Mouse (Mus musculus): ENCODE data around the gene Gtf2ird1.
"Not testable (repeated sequence)": the region's sequence is repeated elsewhere in the genome, so short reads cannot be mapped to it uniquely, and the experiment has no call there.

The Gtf2ird1 gene

DNA sequence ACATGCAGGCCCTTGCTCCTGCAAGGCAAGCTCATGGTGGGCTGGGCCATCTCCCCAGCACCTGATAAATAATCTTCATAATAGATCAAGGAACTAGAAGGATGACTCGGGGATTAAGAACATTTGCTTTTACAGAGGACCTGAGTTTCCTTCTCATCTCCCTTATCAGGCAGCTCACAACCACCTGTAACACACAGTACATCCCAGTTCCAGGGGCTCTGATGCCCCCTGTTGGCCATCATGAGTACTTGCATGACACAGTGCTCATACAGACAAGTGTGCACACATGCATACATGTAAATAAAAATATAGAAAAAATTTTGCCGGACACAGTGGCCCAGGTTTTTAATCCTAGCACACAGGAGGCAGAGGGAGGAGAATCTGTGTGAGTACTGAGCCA lies 17.4 kb upstream of the Gtf2ird1 start:
- DNase-seq: no peak

DNA sequence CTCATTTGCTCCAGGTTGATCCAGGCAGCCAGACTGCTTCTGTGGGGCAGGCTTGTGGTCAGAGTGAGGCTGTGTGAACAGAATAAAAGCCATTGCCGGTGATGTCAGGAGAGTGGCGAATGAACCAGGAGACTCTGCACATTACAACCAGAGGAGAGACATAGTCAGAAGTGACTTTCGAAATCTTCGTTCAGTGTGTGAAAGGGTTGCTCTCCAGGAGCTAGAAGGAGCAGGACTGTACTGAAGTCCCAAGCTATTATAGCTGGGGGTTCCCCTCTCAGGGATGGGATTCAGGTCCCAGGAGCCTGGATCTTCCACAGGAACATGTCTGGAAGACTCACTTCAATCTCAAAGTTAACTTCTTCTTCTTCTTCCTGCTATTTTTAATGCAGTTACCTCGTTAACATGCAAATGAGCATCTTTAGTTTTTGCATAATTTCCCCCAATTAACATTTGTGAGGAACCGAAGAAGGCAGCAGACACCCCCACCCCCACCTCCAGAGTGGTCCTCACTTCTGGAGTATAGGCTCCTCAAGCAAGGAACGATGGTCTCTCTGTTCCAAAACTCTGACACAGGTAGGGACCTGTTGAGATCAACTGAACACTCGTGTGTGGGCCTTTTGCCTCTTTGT lies 14.1 kb upstream of the Gtf2ird1 start:
- no peak for DNase-seq

DNA sequence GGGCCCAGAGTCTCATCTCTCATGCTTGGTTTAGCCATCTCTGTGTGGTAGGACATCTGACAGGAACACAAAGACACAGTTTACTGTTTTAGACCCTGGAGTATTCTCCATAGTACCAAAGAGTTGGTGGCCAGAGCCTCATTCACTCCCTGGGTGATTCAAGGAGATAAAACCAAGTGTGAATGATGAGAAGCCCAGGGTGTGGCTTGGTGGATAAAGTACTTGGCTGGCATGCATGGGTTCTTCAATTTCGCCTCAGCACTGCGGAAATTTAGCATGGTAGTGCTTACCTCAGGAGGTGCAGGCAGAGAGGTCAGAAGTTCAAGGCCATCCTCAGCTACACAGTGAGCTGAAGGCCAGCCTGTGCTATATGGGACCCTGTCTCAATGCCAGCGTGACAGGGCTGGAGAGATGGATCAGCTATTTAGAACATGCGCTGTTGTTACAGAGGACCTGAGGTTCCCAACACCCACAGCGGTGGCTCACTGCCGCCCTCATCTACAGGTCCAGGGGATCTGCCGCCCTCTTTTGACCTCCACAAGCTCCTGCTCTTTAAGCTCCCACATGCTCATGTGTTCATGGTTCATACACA lies 13.1 kb upstream of the Gtf2ird1 start:
- no peak for DNase-seq

DNA sequence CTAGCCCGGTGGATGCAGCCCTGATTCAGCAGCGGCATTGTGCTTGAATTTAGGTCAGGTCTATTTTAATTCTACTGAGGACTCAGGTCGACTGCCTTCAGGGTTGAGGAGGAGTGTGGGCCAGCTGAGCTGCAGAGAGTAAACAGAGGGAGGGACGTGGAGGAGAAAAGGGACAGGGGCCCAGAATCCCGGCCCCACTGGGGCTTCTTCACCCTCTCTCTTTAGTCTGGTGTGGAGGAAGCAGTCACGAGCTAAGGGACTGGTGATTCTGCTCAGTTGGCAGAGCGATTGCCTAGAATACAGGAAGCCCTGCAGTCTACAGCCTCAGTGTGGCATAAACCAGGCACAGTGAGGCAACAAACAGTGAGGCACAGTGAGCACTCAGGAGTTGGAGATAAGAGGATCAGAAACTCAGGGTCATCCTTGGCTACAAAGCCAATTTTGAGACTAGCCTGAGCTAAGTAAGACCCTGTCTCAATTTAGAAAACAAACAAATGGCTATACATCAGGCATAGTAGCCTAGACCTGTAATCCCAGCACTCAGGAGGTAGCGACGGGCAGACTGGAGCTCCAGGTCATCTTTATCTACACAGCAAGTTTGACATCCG lies 11.7 kb upstream of the Gtf2ird1 start:
- no peak for DNase-seq

DNA sequence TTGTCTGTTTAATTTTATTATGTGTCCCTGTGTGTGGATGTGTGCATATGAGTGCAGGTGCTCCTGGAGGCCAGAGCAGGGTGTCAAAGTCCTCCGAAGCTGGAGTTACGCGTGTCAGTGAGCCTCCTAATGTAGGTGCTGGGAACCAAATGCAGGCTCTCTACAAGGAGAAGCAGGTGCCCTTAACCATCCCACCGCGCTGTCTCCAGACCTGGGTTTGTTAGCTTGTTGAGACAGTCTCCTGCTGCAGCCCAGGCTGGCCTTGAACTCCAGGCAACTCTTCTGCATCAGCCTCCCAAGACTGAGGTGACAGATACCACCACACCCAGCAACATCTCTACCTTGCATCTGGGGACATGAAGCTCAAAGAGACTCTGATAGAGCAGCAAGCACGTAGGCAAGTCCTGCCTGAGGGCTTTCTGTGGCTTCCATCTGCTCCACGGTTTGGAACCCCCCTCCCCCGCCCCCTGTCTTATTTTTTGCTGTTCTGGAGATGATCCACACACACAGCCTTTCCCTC lies 10.6 kb upstream of the Gtf2ird1 start:
- DNase-seq: no peak

DNA sequence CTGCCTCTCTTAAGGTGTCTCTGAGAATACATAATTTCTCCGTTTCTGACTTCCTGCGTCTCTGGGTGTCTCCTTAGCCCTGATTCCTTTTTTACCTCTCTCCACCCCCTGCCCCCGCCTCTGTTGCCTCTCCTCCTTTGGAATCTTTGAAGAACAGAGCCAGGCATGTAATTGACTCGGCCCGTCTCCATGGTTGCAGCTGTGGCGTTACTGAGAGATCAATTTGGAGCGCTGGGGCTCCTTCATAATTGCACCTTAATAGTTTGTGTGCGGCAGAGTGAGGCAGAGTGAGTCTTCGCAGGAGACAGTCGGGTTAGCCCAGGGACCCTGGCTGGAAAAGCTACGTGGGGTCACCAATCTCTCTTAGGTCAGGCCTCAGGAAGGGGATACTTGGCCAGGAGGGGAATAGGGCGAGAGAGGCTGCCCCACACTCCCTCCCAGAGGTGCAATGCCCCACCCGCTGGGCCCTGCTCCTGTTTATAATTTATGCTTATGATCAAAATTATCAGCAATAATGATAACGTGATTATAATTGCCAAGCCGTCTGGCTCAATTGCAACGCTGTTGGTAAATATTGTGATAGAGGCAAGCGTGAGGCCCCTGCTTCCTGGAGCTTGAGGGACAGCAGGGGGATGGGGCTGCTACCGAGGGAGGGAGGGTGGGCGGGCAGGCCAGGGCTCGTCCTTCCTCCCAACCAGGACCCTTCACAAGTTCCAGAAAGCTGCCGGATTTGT lies 9.9 kb upstream of the Gtf2ird1 start:
- no peak for DNase-seq

DNA sequence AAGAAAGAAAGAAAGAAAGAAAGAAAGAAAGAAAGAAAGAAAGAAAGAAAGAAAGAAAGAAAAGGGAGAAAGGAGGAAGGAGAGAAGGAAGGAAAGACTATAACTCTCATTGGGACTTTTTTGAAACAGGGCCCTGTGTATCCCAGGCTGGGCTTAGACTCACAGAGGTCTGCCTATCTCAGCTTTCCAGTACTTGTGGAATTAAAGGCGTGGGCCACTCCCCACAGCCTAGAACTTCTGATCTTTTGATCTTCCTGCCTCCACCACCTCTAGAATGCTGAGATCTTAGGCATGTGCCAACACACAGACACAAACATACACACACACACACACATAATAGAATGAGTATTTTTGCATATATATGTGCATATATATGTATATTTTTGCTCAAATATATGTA lies 8.7 kb upstream of the Gtf2ird1 start:
- DNase-seq: no peak

DNA sequence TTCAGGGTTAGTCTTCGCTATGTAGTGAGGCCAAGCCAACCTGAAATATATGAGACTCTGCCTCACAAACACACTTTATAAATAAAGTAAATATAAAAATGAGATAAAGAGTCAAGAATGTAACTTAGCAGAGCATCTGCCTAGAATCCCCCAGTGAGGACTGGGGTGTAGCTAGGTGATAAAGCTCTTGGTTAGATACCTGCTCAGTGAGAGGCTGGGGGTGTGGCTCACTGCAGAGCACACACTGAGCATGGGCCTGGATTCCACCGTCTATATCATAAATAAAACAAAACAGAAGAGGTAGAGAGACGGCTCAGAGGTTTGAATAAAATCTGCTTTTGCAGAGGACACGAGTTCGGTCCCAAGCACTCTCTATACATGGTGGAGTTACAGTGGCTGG lies 7.7 kb upstream of the Gtf2ird1 start:
- DNase-seq: no peak

DNA sequence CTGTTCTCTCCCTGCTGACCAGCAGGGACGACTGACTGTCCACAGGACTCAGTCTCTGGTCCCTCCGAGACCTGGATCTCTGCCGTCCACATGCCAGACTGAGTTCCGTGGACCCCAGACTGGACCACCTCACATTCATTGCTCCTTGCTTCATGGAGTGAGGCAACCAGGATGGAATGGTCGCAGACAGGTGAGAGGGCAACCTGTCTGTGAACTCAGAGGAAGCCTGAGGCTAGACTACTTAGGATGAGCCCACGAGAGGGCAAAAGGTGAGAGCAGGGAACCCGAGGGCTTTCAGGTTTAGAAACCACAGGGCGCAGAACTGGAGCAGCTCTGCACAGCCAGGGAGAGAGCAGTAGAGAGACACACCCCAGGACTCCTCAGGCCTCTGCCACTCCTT lies 6.2 kb upstream of the Gtf2ird1 start:
- DNase-seq: no peak

DNA sequence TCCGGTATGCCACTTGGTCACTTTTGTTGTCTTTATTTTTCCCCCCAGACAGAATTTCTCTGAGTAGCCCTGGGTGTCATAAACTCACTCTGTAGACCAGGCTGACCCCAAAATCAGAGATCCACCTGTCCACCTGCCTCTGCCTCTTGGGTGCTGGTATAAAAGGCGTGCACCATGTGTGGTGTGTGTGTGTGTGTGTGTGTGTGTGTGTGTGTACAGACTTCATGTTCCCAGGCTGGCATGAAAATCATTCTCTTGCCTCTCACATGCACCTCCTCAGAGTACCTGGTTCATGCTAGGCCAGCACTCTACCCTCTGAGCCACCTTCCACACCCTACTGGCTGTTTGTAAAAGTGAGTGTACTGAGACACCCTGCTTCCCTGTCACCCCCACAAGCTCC lies 5.8 kb upstream of the Gtf2ird1 start:
- DNase-seq: no peak

DNA sequence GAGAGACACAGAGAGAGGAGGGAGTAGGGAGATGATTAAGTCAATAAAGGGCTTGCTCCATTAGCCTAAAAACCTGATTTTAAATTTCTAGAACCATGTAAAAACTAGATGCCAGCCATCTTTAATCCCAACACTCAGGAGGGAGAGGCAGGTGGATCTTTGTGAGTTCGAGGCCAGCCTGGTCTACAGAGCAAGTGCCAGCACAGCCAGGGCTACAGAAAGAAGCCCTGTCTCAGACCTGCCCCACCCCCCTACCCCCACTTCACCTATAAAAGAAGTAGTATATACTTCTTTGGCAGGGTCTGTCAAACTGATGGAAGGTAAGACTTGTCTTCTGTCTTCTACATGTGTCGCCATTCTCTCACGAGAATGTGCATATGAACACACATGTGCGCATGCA lies 4.0 kb upstream of the Gtf2ird1 start:
- no peak for DNase-seq

DNA sequence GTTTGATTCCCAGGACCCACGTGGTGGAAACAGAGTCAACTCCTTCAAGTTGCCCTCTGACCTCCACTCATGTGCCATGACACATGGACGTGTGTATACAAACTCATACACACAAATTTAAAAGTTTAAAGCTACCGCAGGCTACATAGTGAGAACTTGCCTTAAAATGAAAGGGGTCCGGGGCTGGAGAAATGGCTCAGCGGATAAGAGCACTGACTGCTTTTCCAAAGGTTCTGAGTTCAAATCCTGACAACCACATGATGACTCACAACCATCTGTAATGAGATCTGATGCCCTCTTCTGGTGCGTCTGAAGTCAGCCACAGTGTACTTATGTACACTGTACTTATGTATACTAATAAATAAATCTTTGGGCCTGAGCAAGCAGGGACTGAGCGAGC lies 2.6 kb upstream of the Gtf2ird1 start:
- DNase-seq: no peak

DNA sequence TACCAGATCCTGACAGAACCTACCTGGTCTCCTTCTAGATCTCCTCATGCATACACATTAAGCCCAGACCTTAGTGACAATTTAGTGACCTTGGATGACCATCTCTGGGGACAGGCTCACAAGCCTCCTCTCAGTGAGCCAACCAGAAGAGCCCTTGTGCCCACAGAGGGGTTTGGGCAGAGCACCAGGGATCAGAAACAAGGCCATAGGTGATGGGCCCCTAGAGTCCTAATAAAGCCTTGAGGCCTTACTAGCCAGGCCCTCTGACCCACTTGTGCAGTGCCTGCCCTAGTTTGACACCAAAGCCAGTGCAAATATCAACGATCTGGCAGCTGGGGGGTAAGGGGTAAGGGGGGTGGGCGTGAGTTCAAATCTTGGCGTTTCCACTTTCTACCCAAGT lies 1.9 kb upstream of the Gtf2ird1 start:
- DNase-seq: no peak

DNA sequence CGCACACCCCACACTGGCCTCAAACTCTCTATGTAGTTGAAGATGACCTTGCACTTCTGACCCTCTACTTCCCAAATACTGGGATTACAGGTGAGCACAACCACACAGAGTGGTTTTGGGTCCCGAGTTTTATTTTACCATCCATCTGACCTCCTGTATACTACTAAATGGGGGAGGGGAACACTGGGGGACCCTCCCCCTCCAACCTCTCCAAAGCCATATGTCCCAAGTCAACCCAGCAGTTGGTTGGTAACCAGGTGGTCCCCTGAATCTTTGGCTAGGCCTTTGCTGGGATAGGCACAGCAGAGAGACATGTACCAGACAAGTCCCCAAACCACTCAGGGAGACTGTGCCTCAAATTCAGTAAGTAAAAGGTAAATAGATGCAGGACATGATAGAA lies 855 bp upstream of the Gtf2ird1 start:
- DNase-seq: no peak

DNA sequence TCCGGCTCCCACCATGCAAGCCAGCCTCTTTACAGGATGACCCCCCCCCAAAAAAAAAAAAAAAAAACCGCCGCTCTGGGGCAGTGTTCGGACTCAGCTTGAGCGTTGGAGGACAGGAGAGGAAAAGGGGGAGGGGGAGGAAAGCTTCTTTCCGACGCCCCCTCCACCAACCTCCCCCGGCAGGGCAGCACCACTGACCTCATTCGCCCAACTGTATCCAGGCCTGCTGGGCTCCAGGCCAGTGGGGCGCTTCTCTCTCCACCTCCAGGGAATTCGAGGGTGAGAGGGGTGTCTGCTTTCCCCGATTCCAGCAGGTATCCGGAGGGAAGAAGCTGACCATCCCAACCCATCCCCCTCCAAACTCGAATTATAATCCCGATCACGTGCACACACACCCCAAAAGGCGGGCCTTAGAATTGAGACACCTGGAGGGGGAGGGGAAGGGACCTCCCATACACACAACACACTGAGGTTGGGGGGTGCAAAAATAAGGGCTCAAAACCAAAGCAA lies 547 bp downstream of the Gtf2ird1 start:
- DNase-seq: peak; percentile 45

DNA sequence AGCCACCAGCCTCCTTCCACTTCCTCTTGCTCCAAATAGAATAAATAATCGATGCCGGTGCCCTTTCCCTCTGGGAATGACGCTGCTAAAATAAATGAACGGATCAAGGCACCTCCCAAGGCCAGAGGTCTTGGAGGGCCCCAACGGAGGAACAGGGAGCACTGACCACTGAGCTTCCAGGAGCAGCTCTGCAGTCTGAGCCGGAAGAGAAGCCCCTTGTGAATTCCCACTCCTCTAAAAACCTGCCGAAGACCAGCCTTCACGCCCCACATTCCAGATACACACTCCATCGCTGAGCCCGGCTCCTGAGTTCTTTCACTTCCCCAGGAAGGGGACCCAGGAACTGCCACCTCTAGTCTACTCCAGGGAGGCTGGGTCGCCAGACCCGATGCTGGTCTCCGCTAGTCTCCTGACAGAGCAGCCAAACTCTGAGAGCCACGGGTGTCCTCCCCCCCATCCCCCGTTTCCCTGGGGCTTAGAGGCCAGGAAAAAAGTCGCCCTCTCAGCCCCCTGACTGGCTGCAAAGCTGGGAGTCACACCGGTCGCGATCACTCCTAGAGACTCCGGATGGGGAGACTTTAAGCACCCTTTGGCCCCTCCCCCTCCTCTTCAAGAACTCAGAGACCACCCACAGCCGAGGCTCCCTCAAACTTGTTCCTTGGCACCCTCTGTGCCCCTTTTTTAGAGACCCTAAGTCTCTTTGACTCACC lies 1.2 kb downstream of the Gtf2ird1 start:
- DNase-seq: peak; percentile 25

DNA sequence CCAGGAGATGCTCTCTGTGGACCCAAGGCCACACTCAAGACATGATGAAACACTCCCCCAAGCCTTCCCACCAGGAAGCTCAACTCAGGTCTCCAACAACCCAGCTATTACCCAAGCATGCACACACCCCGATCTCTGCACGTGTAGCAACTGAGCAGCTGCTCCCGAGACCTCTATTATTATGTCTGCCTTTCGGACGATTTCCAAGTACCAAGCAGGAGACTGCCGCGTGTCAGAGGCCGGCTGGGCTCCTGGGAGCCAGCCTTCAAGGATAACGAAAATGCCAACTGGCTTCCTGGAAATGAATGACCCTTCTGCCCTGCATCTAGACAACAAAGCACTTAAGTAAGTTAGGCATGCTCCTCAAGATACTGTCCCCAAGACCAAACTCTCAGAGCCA lies 2.1 kb downstream of the Gtf2ird1 start:
- no peak for DNase-seq

DNA sequence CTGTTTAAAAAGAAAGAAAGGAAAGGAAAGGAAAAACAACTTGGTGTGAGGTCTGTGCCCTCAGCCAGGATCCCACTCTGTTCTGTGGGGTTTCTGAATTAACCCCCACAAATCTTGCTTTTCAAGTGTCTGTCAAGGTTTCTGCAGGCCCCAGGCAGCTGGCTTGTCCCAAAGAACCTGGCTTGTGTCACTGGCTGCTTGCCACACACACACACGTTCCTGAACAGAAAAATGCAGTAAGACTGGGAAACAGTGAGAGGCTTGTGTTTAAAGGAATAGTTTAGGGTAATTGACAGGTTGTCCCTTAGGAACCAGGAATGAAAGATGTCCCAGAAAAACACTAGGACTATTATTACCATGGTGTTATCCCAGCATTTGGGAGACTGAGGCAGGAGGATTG lies 2.9 kb downstream of the Gtf2ird1 start:
- no peak for DNase-seq

DNA sequence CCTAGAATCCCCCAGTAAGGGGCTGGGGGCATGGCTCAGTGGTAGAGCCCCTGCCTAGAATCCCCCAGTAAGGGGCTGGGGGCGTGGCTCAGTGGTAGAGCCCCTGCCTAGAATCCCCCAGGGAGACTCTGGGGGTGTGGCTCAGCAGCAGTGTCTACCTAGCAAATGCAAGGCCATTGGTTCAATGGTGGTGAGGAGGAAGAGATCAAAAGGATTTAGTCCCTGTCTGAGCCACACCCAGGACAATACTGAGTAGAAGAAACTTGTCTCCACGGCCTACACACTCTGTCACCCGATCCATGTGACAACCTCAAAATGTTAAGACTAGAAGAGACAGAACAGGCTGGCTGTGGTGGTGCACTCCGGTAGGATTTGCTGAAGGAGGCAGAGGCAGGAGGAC lies 9.8 kb downstream of the Gtf2ird1 start:
- DNase-seq: not testable (repeated sequence)

DNA sequence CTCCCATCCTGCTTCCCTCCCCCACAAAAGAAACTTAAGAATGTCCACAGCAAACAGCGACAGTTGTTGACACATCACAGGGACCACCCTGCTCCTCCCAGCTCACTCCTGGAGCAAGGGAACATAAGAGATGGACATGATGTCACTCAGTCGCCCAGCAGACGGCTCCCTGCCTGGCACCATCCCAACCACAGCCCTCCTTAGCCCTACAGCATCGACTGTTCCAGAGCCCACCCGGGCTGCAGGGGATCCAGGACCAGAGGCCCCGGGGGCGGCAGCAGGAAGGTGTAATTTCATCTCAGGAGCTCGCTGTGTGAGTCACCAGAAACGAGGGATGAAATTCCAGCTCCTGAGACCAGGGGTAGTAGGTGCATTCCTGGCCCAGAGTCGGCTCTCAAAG lies 10.6 kb downstream of the Gtf2ird1 start:
- no peak for DNase-seq

DNA sequence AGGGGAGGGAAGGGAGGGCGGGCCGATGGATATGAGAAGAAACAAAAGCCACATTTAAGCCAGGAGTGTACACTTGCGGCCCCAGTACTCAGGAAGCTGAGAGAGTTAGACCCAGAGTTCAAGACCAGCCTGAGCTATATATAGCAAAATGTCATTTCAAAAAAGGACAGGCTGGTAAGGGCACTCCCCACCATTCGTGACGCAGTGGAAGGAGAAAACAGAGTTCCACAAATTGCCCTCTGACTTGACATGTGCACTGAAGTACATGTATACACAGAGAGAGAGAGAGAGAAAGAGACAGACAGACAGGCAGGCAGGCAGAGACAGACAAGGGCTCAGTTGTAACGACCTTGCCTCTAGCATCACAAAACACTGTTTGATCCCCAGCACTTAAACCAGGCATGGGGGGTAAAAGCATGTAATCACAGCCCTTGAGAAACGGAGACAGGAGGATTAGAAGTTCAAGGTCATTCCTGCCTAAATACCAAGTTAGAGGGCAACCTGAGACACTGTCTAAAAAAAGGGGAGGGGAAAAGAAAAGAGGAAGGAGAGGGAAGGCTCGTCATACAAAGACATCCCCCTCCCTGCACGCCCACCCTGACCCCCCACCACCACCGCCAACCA lies 11.2 kb downstream of the Gtf2ird1 start:
- DNase-seq: no peak

DNA sequence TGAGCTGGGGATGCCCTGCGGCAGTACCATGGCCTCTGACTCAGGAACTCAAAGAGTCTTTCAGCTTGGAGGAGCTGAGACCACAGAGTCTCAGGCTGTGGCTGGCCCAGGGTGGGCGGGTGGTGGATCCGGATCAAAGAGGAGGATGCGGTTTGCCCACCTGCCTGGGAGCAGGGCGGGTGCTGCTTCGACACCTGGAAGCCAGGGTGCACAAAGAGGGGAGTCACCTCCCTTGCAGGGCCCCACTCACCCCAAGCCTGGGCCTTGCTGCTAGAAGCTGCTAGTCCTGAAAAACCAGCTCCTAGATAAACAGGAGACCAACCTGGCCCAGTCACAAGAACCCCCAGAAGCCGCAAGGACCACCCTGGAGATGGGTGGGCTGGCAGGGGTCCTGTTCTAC lies 12.0 kb downstream of the Gtf2ird1 start:
- no peak for DNase-seq

DNA sequence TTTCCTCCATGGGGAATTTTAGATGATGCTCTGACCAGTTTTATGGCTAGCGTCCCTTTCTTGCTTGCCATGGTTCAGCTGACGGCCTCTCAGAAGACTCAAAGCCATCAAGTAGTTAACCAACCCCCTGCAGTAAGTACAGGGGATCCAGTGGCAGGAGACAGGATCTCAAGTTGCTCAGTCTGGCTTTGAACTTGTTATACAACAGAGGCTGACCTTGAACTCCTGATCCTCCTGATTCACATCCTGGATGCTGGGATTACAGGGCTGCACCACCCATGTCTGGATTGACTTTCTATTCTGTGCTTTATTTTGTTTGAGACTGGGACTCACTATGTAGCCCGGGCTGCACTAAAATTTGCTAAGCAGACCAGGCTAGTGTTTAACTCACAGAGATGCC lies 14.4 kb downstream of the Gtf2ird1 start:
- DNase-seq: no peak
